Mouse (Mus musculus) heart, postnatal 0 days (tissue): ENCODE data around the gene Cyp2c23. TPM values are rescaled to one million over a fixed set of nuclear protein-coding genes. Genes with fewer than 3 reads are reported as not detected.

Experiments
- ATAC-seq: fragments of 200-750 bp; cut with Nextera tagmentation; 2 replicates; pipeline ENCODE4 v1.8.0; 2017; ENCODE audit warnings: low read depth, moderate number of reproducible peaks, moderate library complexity; ENCODE audit not compliant: insufficient read depth
- DNase-seq: peaks from one replicate; pipeline ENCODE4 v3.0.0-alpha.2; 2016; ENCODE audit warnings: low spot score
- H3K27ac ChIP-seq: fragments of 300-500 bp; sonication (generic); 2 replicates; pipeline ENCODE4 v1.5.1; 2014; ENCODE audit warnings: low read depth, mild to moderate bottlenecking
- H3K27me3 ChIP-seq: fragments of 300-500 bp; sonication (generic); 2 replicates; pipeline ENCODE4 v1.6.1; 2014; ENCODE audit warnings: low read length, mixed read lengths; ENCODE audit not compliant: control insufficient read depth, insufficient read depth
- H3K36me3 ChIP-seq: fragments of 300-500 bp; sonication (generic); replicated peaks from 2 replicates; pipeline ENCODE4 v1.6.1; 2014; ENCODE audit warnings: low read length, mixed read lengths; ENCODE audit not compliant: control insufficient read depth, insufficient read depth
- H3K4me1 ChIP-seq: fragments of 300-500 bp; sonication (generic); 2 replicates; pipeline ENCODE4 v1.6.1; 2014; ENCODE audit warnings: antibody characterized with exemption; ENCODE audit not compliant: control insufficient read depth, insufficient read depth
- H3K4me2 ChIP-seq: fragments of 300-500 bp; sonication (generic); 2 replicates; pipeline ENCODE4 v1.6.1; 2014; ENCODE audit warnings: low read depth, mild to moderate bottlenecking, low read length, moderate library complexity
- H3K4me3 ChIP-seq: fragments of 300-500 bp; sonication (generic); 2 replicates; pipeline ENCODE4 v1.5.1; 2014; ENCODE audit warnings: low read depth, low read length
- H3K9ac ChIP-seq: fragments of 300-500 bp; sonication (generic); replicated peaks from 2 replicates; pipeline ENCODE4 v1.6.1; 2014; ENCODE audit warnings: low read depth, low read length, mixed read lengths
- H3K9me3 ChIP-seq: fragments of 300-500 bp; sonication (generic); replicated peaks from 2 replicates; pipeline ENCODE4 v1.6.1; 2016; ENCODE audit warnings: low read length; ENCODE audit not compliant: control insufficient read depth
- CTCF ChIP-seq: IDR thresholded peaks from 2 replicates; pipeline ENCODE4 v1.5.1; 2016; ENCODE audit warnings: antibody characterized with exemption, control low read depth, low read depth
- EP300 ChIP-seq: IDR thresholded peaks from 2 replicates; pipeline ENCODE4 v1.6.1; 2016; ENCODE audit warnings: antibody characterized with exemption, low read depth
- WGBS: fragments of 180-500 bp; shearing (Covaris S2); extraction: QIAGEN DNeasy Blood & Tissue Kit; methylation state at CpG from one replicate; pipeline ENCODE4 v1.1.7; 2014; 5-methylcytosine and 5-hydroxymethylcytosine counted together
- polyA plus RNA-seq: library from polyadenylated mRNA; unstranded; fragments of >200 nt; fragmentation: Nextera tagmentation; extraction: Ambion mirVana; gene quantifications from 2 replicates; pipeline ENCODE4 v1.2.1, GENCODE M21; 2015
- total RNA-seq: library from RNA; depleted of rRNA; stranded (reverse); fragments of >200 nt; gene quantifications from 2 replicates; pipeline ENCODE4 v1.2.3, GENCODE M21; 2014; ENCODE audit warnings: low replicate concordance; rRNA removed

The Cyp2c23 gene
- not detected in 2 replicates for total RNA-seq
- not detected in 2 replicates for polyA plus RNA-seq

- DNase-seq (no peak), ATAC-seq (no peak)
- no peaks in the 10 kb centered on the region for H3K36me3 ChIP-seq
- TF ChIP-seq CTCF, result no peak
- no peak within 1 kb of the TSS for H3K27ac ChIP-seq
- H3K4me3 ChIP-seq, result no peak within 1 kb of the TSS
- no peak within 1 kb of the TSS for H3K9ac ChIP-seq
- 67% methylated on average over 8 of the region's 8 CpGs for WGBS
- H3K27me3 ChIP-seq, result no peaks in the 10 kb centered on the region
- H3K4me2 ChIP-seq, result no peak within 1 kb of the TSS
- H3K4me1 ChIP-seq, result no peaks in the 10 kb centered on the region
- H3K9me3 ChIP-seq, result no peaks in the 10 kb centered on the region
These were observed at the start of gene Cyp2c23 for GRCm38 (mm10) chr19:44028972-44029371. TSS of gene Cyp2c23 (minus strand) at chr19:44029208.

DNA sequence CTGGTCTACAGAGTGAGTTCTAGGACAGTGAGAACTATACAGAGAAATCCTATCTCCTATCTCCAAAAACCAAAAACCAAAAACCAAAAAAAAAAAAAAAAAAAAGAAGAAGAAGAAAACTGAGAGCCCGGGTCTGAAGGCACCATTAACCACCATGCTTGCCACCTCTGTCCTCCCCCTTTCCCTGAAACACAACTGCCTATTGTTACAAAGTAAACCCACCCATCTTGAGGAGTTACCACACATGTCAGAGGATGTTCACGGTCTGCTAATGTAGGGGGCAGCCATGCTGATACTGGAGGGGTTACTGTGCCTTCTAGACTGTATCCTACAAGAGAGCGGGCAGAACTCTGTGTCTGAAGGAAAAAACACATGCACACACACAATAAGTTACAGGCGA is 48.0 kb upstream of the Cyp2c23 start:
- Histone ChIP-seq H3K36me3 (peaks cover 60% of the 10 kb centered on the region), H3K9ac (no peak overlapping the region), H3K4me2 (no peak overlapping the region), H3K27me3 (no peaks in the 10 kb centered on the region), H3K4me3 (no peak overlapping the region), H3K27ac (no peak overlapping the region), H3K4me1 (no peaks in the 10 kb centered on the region), H3K9me3 (no peaks in the 10 kb centered on the region)
- TF ChIP-seq CTCF, result no peak
- TF ChIP-seq EP300, result no peak
- WGBS, result 87% methylated on average over 4 of the region's 4 CpGs
- ATAC-seq, result no peak
- no peak for DNase-seq

- Histone ChIP-seq H3K27ac (no peak overlapping the region), H3K9me3 (no peaks in the 10 kb centered on the region), H3K9ac (no peak overlapping the region), H3K4me2 (no peak overlapping the region), H3K36me3 (peaks cover 60% of the 10 kb centered on the region), H3K4me3 (no peak overlapping the region), H3K4me1 (no peaks in the 10 kb centered on the region), H3K27me3 (no peaks in the 10 kb centered on the region)
- DNase-seq (no peak), ATAC-seq (no peak)
- TF ChIP-seq EP300 (no peak), CTCF (no peak)
- WGBS, result 89% methylated on average over 9 of the region's 9 CpGs
These were observed 47.4 kb upstream of the Cyp2c23 start for GRCm38 (mm10) chr19:44076457-44076856.

- no peaks in the 10 kb centered on the region for H3K4me1 ChIP-seq
- ATAC-seq, result no peak
These were observed 46.0 kb upstream of the Cyp2c23 start for GRCm38 (mm10) chr19:44074986-44075385.

GRCm38 (mm10) chr19:44071166-44071565 is 42.2 kb upstream of the Cyp2c23 start:
- H3K4me1 ChIP-seq, result peaks cover 6% of the 10 kb centered on the region; the same call in 1 of the 2 replicates
- WGBS, result 69% methylated on average over 5 of the region's 5 CpGs
- peaks cover 21% of the 10 kb centered on the region for H3K36me3 ChIP-seq
- no peak overlapping the region for H3K9ac ChIP-seq
- no peak overlapping the region for H3K4me2 ChIP-seq
- H3K27ac ChIP-seq, result no peak overlapping the region
- H3K9me3 ChIP-seq, result no peaks in the 10 kb centered on the region
- no peak overlapping the region for H3K4me3 ChIP-seq
- TF ChIP-seq CTCF (no peak), EP300 (no peak)
- no peaks in the 10 kb centered on the region for H3K27me3 ChIP-seq
- ATAC-seq (no peak), DNase-seq (no peak)

More at GRCm38 (mm10) chr19:44074986-44075385, 46.0 kb upstream of the Cyp2c23 start:
- peaks cover 54% of the 10 kb centered on the region for H3K36me3 ChIP-seq
- TF ChIP-seq EP300, result no peak
- TF ChIP-seq CTCF, result no peak
- H3K27me3 ChIP-seq, result no peaks in the 10 kb centered on the region
- H3K4me2 ChIP-seq, result no peak overlapping the region
- 66% methylated on average over 11 of the region's 11 CpGs for WGBS
- no peak overlapping the region for H3K9ac ChIP-seq
- no peaks in the 10 kb centered on the region for H3K9me3 ChIP-seq
- no peak overlapping the region for H3K27ac ChIP-seq
- DNase-seq, result no peak
- H3K4me3 ChIP-seq, result no peak overlapping the region

GRCm38 (mm10) chr19:44069914-44070232 is 40.9 kb upstream of the Cyp2c23 start:
- 10% methylated on average over 4 of the region's 4 CpGs for WGBS
- H3K27me3 ChIP-seq, result no peaks in the 10 kb centered on the region
- ATAC-seq (no peak), DNase-seq (no peak)
- TF ChIP-seq EP300 (no peak), CTCF (no peak)
- H3K9me3 ChIP-seq, result no peaks in the 10 kb centered on the region
- H3K9ac ChIP-seq, result peak overlapping the region; percentile 60; the same call in 1 of the 2 replicates
- no peak overlapping the region for H3K27ac ChIP-seq
- H3K4me3 ChIP-seq, result peak overlapping the region; percentile 77
- peaks cover 13% of the 10 kb centered on the region for H3K36me3 ChIP-seq
- H3K4me1 ChIP-seq, result peaks cover 6% of the 10 kb centered on the region; the same call in 1 of the 2 replicates
- peak overlapping the region; percentile 94 for H3K4me2 ChIP-seq
